In genomic region chr8:96829253-96829652, GRCm38 (mm10) we compare ENCODE assay signal across 25 mouse cellular contexts.
"Had no signal": no experiment of that assay in that cellular context is flagged by ENCODE, and none has a peak within 500 bp of the region (broad histone marks: within the 10 kb centered on the region; RNA-seq: fewer than 3 reads in every experiment).

No protein-coding gene starts in this region.

- DNase-seq: cerebellum, adult 9-11 months; cerebellum, postnatal 10 days; cerebellum, postnatal 14 days; cerebellum, postnatal 25 days; cerebellum, postnatal 36 days; embryo, embryonic 11 days; forebrain, postnatal 0 days; gastrocnemius, adult 2 months; gastrocnemius, postnatal 10 days; gastrocnemius, postnatal 14 days; gastrocnemius, postnatal 25 days; gastrocnemius, postnatal 36 days; heart, adult 11 months; heart, adult 18-20 months; heart, adult 2 months had no signal

- H3K36me3 ChIP-seq: embryonic facial prominence, embryonic 10.5 days; embryonic facial prominence, embryonic 12.5 days; embryonic facial prominence, embryonic 13.5 days; embryonic facial prominence, embryonic 15.5 days; forebrain, embryonic 10.5 days; forebrain, embryonic 12.5 days; forebrain, embryonic 15.5 days; heart, embryonic 10.5 days had no signal

- H3K9ac ChIP-seq: embryonic facial prominence, embryonic 12.5 days; embryonic facial prominence, embryonic 13.5 days; embryonic facial prominence, embryonic 15.5 days; forebrain, embryonic 12.5 days; forebrain, embryonic 13.5 days; forebrain, embryonic 15.5 days; forebrain, postnatal 0 days had no signal

- H3K27ac ChIP-seq: embryonic facial prominence, embryonic 10.5 days; embryonic facial prominence, embryonic 12.5 days; embryonic facial prominence, embryonic 13.5 days; embryonic facial prominence, embryonic 15.5 days; forebrain, embryonic 10.5 days; forebrain, embryonic 12.5 days; forebrain, embryonic 13.5 days; forebrain, embryonic 15.5 days; gastrocnemius, adult 2 months; heart, adult 2 months; heart, embryonic 10.5 days had no signal

- H3K27me3 ChIP-seq: embryonic facial prominence, embryonic 12.5 days; embryonic facial prominence, embryonic 13.5 days; embryonic facial prominence, embryonic 15.5 days; forebrain, embryonic 12.5 days; forebrain, embryonic 13.5 days; forebrain, embryonic 15.5 days had no signal

- H3K4me3 ChIP-seq: embryonic facial prominence, embryonic 10.5 days; embryonic facial prominence, embryonic 12.5 days; embryonic facial prominence, embryonic 13.5 days; embryonic facial prominence, embryonic 15.5 days; erythroblast, embryonic 14.5 days; forebrain, embryonic 10.5 days; forebrain, embryonic 12.5 days; forebrain, embryonic 13.5 days; forebrain, embryonic 15.5 days; gastrocnemius, adult 2 months; heart, adult 2 months; heart, embryonic 10.5 days had no signal

- H3K4me1 ChIP-seq: embryonic facial prominence, embryonic 10.5 days; embryonic facial prominence, embryonic 12.5 days; embryonic facial prominence, embryonic 13.5 days; embryonic facial prominence, embryonic 15.5 days; forebrain, embryonic 10.5 days; forebrain, embryonic 12.5 days; forebrain, embryonic 13.5 days; forebrain, embryonic 15.5 days; heart, embryonic 10.5 days had no signal

- H3K9me3 ChIP-seq: embryonic facial prominence, embryonic 10.5 days; embryonic facial prominence, embryonic 12.5 days; embryonic facial prominence, embryonic 13.5 days; embryonic facial prominence, embryonic 15.5 days; forebrain, embryonic 10.5 days; forebrain, embryonic 12.5 days; forebrain, embryonic 13.5 days; forebrain, embryonic 15.5 days; heart, embryonic 10.5 days had no signal
